Mouse (Mus musculus): ENCODE results near the gene Cmtm2a.
"Not testable (repeated sequence)": the region's sequence is repeated elsewhere in the genome, so short reads cannot be mapped to it uniquely, and the experiment has no call there.

Gene Cmtm2a

GRCm38 (mm10) chr8:104293081-104293480, at the start of gene Cmtm2a:
TSS of gene Cmtm2a (minus strand) at chr8:104293181.
- not testable (repeated sequence) for DNase-seq

GRCm38 (mm10) chr8:104342426-104342825, 49.4 kb upstream of the Cmtm2a start:
- no peak for DNase-seq

GRCm38 (mm10) chr8:104341678-104342077, 48.7 kb upstream of the Cmtm2a start:
- DNase-seq, result no peak

- peak; percentile 58 for DNase-seq
These were observed 48.2 kb upstream of the Cmtm2a start for GRCm38 (mm10) chr8:104341106-104341561.

GRCm38 (mm10) chr8:104340233-104341105, 47.5 kb upstream of the Cmtm2a start:
- DNase-seq, result peak; percentile 74

- no peak for DNase-seq
These were observed 46.9 kb upstream of the Cmtm2a start for GRCm38 (mm10) chr8:104339983-104340232.

GRCm38 (mm10) chr8:104339229-104339982, 46.4 kb upstream of the Cmtm2a start, which contains the start of gene Cmtm3:
TSS of gene Cmtm3 (plus strand) at chr8:104339410.
- no peak for DNase-seq

- DNase-seq, result no peak
These were observed 44.9 kb upstream of the Cmtm2a start for GRCm38 (mm10) chr8:104337890-104338289.

- DNase-seq, result no peak
These were observed 43.8 kb upstream of the Cmtm2a start for GRCm38 (mm10) chr8:104336806-104337205.

GRCm38 (mm10) chr8:104334196-104334595, 41.2 kb upstream of the Cmtm2a start:
- DNase-seq, result no peak

- DNase-seq, result no peak
These were observed 40.8 kb upstream of the Cmtm2a start for GRCm38 (mm10) chr8:104333786-104334185.

- DNase-seq, result no peak
These were observed 40.0 kb upstream of the Cmtm2a start for GRCm38 (mm10) chr8:104332665-104333631.

- DNase-seq, result not testable (repeated sequence)
These were observed 28.9 kb upstream of the Cmtm2a start, which contains the start of gene Cmtm2b for GRCm38 (mm10) chr8:104321930-104322329. TSS of gene Cmtm2b (plus strand) at chr8:104322230.

- not testable (repeated sequence) for DNase-seq
These were observed 28.3 kb upstream of the Cmtm2a start, which contains the start of gene Gm11020 for GRCm38 (mm10) chr8:104321267-104321666. TSS of gene Gm11020 (plus strand) at chr8:104321567.

- DNase-seq, result no peak
These were observed 20.3 kb upstream of the Cmtm2a start for GRCm38 (mm10) chr8:104313311-104313710.

- not testable (repeated sequence) for DNase-seq
These were observed 19.0 kb upstream of the Cmtm2a start for GRCm38 (mm10) chr8:104312023-104312422.

- not testable (repeated sequence) for DNase-seq
These were observed 16.6 kb upstream of the Cmtm2a start, which contains the start of the genes Gm45711 and Cmtm1 for GRCm38 (mm10) chr8:104309441-104310155. TSS of gene Gm45711 (minus strand) at chr8:104310081. TSS of gene Cmtm1 (minus strand) at chr8:104310145.

- not testable (repeated sequence) for DNase-seq
These were observed 15.4 kb upstream of the Cmtm2a start for GRCm38 (mm10) chr8:104308341-104308740.

- no peak for DNase-seq
These were observed 12.0 kb upstream of the Cmtm2a start for GRCm38 (mm10) chr8:104304962-104305361.

- not testable (repeated sequence) for DNase-seq
These were observed 9.6 kb upstream of the Cmtm2a start for GRCm38 (mm10) chr8:104302536-104302935.

- DNase-seq, result not testable (repeated sequence)
These were observed 8.6 kb upstream of the Cmtm2a start for GRCm38 (mm10) chr8:104301577-104301976.

All from liver (tissue).